Mouse (Mus musculus) heart, embryonic 16.5 days (tissue): ENCODE results near the gene Rapgef4. TPM values are rescaled to one million over a fixed set of nuclear protein-coding genes. Genes with fewer than 3 reads are reported as not detected.

ENCODE experiments used
- ATAC-seq: fragments of 200-750 bp; cut with Nextera tagmentation; replicated peaks from 2 replicates; pipeline ENCODE4 v1.8.0; 2017; ENCODE audit warnings: moderate number of reproducible peaks; ENCODE audit not compliant: insufficient read depth, low FRiP score; ENCODE audit errors: extremely low read depth
- H3K27ac ChIP-seq: fragments of 300-500 bp; sonication (generic); 2 replicates; pipeline ENCODE4 v1.5.1; 2014; ENCODE audit warnings: mild to moderate bottlenecking, low read length, control low read depth, moderate library complexity
- H3K27me3 ChIP-seq: fragments of 300-500 bp; sonication (generic); 2 replicates; pipeline ENCODE4 v1.6.1; 2014; ENCODE audit warnings: low read length, mixed read lengths; ENCODE audit not compliant: control insufficient read depth, insufficient read depth
- H3K36me3 ChIP-seq: fragments of 300-500 bp; sonication (generic); 2 replicates; pipeline ENCODE4 v1.6.1; 2014; ENCODE audit not compliant: control insufficient read depth, insufficient read depth
- H3K4me1 ChIP-seq: fragments of 300-500 bp; sonication (generic); 2 replicates; pipeline ENCODE4 v1.6.1; 2014; ENCODE audit warnings: low read length, mixed read lengths; ENCODE audit not compliant: control insufficient read depth, insufficient read depth
- H3K4me2 ChIP-seq: fragments of 300-500 bp; sonication (generic); 2 replicates; pipeline ENCODE4 v1.6.1; 2014; ENCODE audit warnings: low read depth, mild to moderate bottlenecking, control low read depth, low read length
- H3K4me3 ChIP-seq: fragments of 300-500 bp; sonication (generic); 2 replicates; pipeline ENCODE4 v1.5.1; 2014; ENCODE audit warnings: mild to moderate bottlenecking, control low read depth, low read length
- H3K9ac ChIP-seq: fragments of 300-500 bp; sonication (generic); 2 replicates; pipeline ENCODE4 v1.6.1; 2014; ENCODE audit warnings: low read length, control low read depth
- H3K9me3 ChIP-seq: fragments of 300-500 bp; sonication (generic); replicated peaks from 2 replicates; pipeline ENCODE4 v1.6.1; 2016; ENCODE audit warnings: low read length; ENCODE audit not compliant: control insufficient read depth
- WGBS: fragments of 180-500 bp; shearing (Covaris S2); extraction: QIAGEN DNeasy Blood & Tissue Kit; methylation state at CpG from one replicate; pipeline ENCODE4 v1.1.7; 2014; 5-methylcytosine and 5-hydroxymethylcytosine counted together
- polyA plus RNA-seq: library from polyadenylated mRNA; unstranded; fragments of >200 nt; fragmentation: Nextera tagmentation; extraction: Ambion mirVana; gene quantifications from 2 replicates; pipeline ENCODE4 v1.2.1, GENCODE M21; 2015

Rapgef4 gene
- polyA plus RNA-seq, 1 experiment from 2014 or later: 4.1 TPM

DNA sequence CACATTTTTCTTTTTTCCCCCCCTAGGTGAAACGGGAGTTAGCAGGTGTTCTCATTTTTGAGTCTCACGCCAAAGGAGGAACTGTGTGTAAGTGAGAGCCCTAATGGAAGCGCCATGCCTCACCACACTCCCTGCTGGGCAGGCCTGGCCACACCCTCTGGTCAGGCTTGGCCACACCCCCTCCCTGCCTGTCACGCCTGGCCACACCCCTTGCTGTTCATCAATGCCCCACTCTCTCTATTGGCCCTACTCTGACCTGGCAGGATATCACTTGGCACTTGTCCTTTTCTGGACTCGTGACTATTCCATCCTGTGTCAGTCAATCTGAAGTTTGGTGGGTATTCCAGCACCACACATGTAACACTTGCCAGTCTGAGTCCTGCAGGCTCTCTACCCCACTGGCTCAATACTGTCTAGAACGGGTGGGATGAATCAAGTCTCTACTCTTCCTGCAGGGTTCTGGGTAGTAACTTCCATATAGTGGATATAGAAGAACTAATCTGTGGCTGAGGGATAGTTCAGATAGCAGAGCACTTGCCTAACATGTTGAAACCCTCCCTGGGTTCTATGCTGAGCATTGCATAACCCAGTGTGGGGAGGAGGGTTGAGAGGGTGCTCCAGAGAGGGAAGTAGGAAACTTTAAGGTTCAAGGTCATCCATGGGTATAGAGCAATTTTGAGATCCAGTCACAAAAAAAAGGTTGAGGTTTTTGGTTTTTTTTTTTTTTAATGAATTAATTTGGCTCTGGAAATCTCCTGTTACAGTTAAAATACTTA lies 215.3 kb downstream of the Rapgef4 start:
- no peaks in the 10 kb centered on the region for H3K36me3 ChIP-seq
- H3K9me3 ChIP-seq: peaks cover 4% of the 10 kb centered on the region
- 76% methylated on average over 6 of the region's 6 CpGs for WGBS
- no peak for ATAC-seq
- H3K9ac ChIP-seq: no peak overlapping the region
- H3K27me3 ChIP-seq: no peaks in the 10 kb centered on the region
- 0 out of 2 replicates have a peak overlapping the region, but pooled peaks have one; percentile 4 for H3K27ac ChIP-seq
- H3K4me1 ChIP-seq: peaks cover 21% of the 10 kb centered on the region
- no peak overlapping the region for H3K4me2 ChIP-seq
- no peak overlapping the region for H3K4me3 ChIP-seq

DNA sequence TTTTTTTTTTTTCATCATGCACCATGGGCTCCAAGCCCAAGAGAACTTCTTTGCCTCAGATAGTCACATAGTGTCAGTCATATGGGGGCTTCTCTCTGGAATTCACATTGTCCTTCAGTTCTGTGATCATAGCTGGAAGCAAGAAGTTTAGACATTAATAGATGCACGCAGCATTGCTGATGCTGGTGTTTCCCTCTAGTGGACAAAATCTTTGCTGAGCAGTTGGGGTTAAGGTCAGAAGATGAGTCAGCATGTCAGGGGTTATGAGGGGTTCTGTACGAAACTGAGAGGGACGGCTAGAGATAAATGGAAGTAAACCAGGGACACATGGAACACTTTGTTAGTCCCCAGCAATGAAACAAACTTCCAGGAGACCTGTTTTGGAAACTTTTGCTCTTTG lies 216.0 kb downstream of the Rapgef4 start:
- Histone ChIP-seq H3K9ac (no peak overlapping the region), H3K4me1 (peaks cover 28% of the 10 kb centered on the region), H3K36me3 (no peaks in the 10 kb centered on the region), H3K4me3 (no peak overlapping the region), H3K4me2 (no peak overlapping the region), H3K27me3 (no peaks in the 10 kb centered on the region), H3K27ac (no peak overlapping the region), H3K9me3 (no peaks in the 10 kb centered on the region)
- no peak for ATAC-seq
- 16% methylated on average over 3 of the region's 3 CpGs for WGBS

DNA sequence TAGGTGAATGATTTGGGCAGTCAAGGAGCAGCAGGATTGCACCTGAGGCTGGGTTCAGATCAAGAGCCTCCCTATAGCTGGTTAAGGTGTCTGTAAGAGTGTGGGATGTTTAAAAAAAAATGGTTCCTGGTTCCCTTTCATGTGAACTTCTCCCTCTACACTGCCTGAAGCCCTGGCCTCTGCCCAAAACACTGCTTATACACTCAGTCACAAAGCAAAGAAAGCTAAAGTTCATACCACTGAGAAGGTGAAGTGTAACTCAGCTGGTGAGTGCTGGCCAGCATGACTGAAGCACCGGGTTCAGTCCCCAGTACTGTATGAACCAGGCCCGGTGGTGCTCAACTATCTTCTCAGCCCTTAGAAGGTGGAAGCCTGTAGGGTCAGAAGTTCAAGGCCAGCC lies 218.4 kb downstream of the Rapgef4 start:
- WGBS: 89% methylated on average over 2 of the region's 2 CpGs

DNA sequence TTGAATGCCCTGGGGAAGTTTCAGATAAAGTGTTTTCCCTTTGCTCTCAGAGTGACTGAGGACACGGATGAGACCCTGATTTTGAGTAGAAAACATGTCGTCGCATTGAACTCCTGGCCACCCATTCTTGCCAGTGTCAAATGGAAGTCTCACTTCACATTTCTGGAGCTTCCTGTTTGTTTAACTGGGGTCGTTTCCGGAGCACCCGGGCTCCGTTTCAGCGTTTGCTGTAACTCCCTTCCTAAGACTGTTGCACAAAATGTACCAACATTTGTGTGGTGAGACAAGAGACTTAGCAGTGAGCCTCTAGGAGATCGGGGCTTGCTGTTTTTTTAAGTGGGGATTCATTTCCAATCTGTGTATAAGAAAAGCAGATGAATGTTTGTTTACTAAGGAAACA lies 220.5 kb downstream of the Rapgef4 start:
- Histone ChIP-seq H3K4me3 (no peak overlapping the region), H3K27me3 (no peaks in the 10 kb centered on the region), H3K9me3 (no peaks in the 10 kb centered on the region), H3K27ac (peak overlapping the region; percentile 64), H3K9ac (no peak overlapping the region), H3K36me3 (no peaks in the 10 kb centered on the region), H3K4me2 (no peak overlapping the region), H3K4me1 (peaks cover 46% of the 10 kb centered on the region)
- ATAC-seq: no peak
- 40% methylated on average over 9 of the region's 9 CpGs for WGBS

More for the DNA sequence above, 218.4 kb downstream of the Rapgef4 start:
- H3K9me3 ChIP-seq: no peaks in the 10 kb centered on the region
- no peak overlapping the region for H3K4me3 ChIP-seq
- no peaks in the 10 kb centered on the region for H3K27me3 ChIP-seq
- peaks cover 46% of the 10 kb centered on the region for H3K4me1 ChIP-seq
- H3K9ac ChIP-seq: no peak overlapping the region
- H3K36me3 ChIP-seq: no peaks in the 10 kb centered on the region
- ATAC-seq: no peak
- H3K27ac ChIP-seq: no peak overlapping the region
- no peak overlapping the region for H3K4me2 ChIP-seq

DNA sequence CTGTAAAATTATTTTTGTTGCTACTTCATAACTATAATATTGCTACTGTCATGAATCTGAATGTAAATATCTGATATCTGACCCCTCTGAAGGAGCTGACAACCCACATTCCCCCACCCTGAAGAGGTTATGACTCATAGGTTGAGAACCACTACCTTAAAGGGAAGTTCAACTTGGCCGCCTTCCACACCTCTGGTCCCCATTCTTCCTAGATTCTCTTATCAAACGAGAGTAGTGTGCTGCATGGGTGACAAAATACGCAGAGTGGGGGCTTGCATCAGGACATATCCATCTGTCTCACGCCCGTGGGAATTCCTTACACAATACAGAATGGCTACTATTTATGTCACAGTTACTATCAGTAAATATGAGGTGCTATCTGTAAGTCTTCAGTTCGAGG lies 221.2 kb downstream of the Rapgef4 start:
- Histone ChIP-seq H3K36me3 (no peaks in the 10 kb centered on the region), H3K9ac (no peak overlapping the region), H3K4me3 (no peak overlapping the region), H3K4me1 (peaks cover 45% of the 10 kb centered on the region), H3K27ac (peak overlapping the region; percentile 64), H3K9me3 (no peaks in the 10 kb centered on the region), H3K27me3 (no peaks in the 10 kb centered on the region), H3K4me2 (no peak overlapping the region; the same call in 1 of the 2 replicates)
- ATAC-seq: peak; percentile 45; the same call in 1 of the 2 replicates
- 22% methylated on average over 6 of the region's 6 CpGs for WGBS

DNA sequence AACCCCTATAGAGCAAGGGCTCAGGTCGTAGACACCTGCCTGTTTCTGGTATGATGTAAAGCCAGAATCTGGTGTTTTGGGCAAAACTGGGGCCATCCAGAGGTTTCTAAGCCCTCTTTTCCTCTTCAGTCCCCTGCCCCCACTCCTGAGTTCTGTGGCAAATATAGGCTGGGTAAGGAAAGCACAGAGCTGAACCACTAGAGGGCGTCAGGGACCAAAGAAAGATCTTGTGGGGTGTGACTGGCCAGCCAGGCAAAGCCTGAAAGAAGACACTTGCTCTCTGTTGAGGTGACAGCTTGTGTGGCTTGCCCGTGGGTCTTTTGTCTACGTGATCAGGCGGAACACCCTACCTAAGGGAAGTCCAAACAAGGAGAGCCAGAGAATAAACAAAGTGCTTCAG lies 222.6 kb downstream of the Rapgef4 start:
- H3K4me3 ChIP-seq: no peak overlapping the region
- WGBS: 8% methylated on average over 5 of the region's 5 CpGs
- H3K9ac ChIP-seq: peak overlapping the region; percentile 37
- H3K27me3 ChIP-seq: no peaks in the 10 kb centered on the region
- H3K36me3 ChIP-seq: no peaks in the 10 kb centered on the region
- peak; percentile 63 for ATAC-seq
- H3K9me3 ChIP-seq: no peaks in the 10 kb centered on the region
- H3K4me2 ChIP-seq: peak overlapping the region; percentile 49
- peak overlapping the region; percentile 64; the same call in 1 of the 2 replicates for H3K27ac ChIP-seq
- H3K4me1 ChIP-seq: peaks cover 44% of the 10 kb centered on the region

GRCm38 (mm10) chr2:72205869-72206268 lies 224.8 kb downstream of the Rapgef4 start:
- no peaks in the 10 kb centered on the region for H3K27me3 ChIP-seq
- H3K9me3 ChIP-seq: no peaks in the 10 kb centered on the region
- peaks cover 35% of the 10 kb centered on the region for H3K4me1 ChIP-seq
- no peak for ATAC-seq
- H3K4me3 ChIP-seq: no peak overlapping the region
- 71% methylated on average over 5 of the region's 5 CpGs for WGBS
- H3K27ac ChIP-seq: no peak overlapping the region
- no peaks in the 10 kb centered on the region for H3K36me3 ChIP-seq
- no peak overlapping the region for H3K9ac ChIP-seq
- H3K4me2 ChIP-seq: no peak overlapping the region

DNA sequence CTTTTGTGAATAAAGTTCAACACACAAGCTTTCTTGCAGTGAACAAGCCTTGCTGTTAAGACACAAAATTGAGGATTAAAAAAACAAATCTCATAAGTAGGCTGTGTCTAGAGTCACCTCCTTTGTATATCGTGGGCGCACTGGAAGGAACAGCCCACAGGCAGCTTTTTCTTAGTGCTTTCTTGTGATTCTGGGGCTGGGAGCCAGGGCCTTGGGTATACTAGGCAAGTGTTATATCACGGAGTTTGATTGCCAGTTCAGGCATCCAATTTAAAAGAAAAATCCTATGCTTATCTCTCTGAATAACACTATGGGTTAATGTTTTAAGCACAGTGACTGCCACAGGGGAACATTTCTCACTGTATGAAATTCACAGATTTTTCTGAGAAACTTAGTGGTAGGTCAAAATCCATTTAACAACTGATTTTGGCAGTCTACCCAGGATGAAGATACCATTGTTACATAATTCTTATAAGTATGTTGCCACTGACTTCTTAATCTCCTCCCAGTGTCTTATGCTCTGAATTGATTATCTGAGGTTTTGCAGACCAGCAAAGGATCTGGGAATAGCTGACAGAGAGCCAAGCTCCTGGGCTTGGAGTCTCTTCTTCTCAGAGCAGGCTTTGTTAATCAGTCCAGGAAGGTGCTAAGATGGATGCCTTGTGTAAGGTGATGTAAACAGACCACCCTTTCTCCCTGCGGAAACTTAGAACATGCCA lies 225.6 kb downstream of the Rapgef4 start:
- no peak overlapping the region; the same call in 1 of the 2 replicates for H3K27ac ChIP-seq
- H3K9me3 ChIP-seq: no peaks in the 10 kb centered on the region
- H3K27me3 ChIP-seq: no peaks in the 10 kb centered on the region
- peaks cover 27% of the 10 kb centered on the region for H3K4me1 ChIP-seq
- H3K4me3 ChIP-seq: no peak overlapping the region
- H3K36me3 ChIP-seq: no peaks in the 10 kb centered on the region
- WGBS: 79% methylated on average over 4 of the region's 4 CpGs
- no peak overlapping the region for H3K4me2 ChIP-seq
- ATAC-seq: no peak
- H3K9ac ChIP-seq: no peak overlapping the region

DNA sequence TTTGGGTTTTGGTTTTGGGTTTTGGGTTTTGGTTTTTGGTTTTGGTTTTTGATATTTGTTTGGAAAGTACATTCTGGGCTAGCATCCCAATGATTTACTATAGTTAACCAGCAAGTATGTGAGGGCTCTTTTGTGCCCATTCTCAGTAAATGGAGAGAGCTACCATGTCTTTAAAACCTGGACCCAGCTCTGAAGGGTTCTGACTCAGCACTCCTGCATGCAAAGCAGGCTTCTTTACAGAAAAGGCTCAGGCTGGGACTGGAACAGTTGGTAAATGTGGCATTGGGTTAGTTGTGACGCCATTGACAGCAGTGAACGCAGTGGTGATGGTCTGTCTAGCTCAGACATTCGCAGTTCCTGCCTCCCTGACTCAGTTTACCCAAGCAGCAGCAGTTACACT lies 236.3 kb downstream of the Rapgef4 start:
- no peak for ATAC-seq
- Histone ChIP-seq H3K36me3 (no peaks in the 10 kb centered on the region), H3K4me1 (peaks cover 6% of the 10 kb centered on the region; the same call in 1 of the 2 replicates), H3K4me3 (no peak overlapping the region), H3K4me2 (no peak overlapping the region), H3K9me3 (no peaks in the 10 kb centered on the region), H3K9ac (no peak overlapping the region), H3K27ac (no peak overlapping the region), H3K27me3 (no peaks in the 10 kb centered on the region)
- 89% methylated on average over 3 of the region's 3 CpGs for WGBS
